Mouse (Mus musculus) gastrocnemius, postnatal 10 days (tissue): ENCODE measurements around the gene Tiam1. TPM values are rescaled to one million over a fixed set of nuclear protein-coding genes. Genes with fewer than 3 reads are reported as not detected.

ENCODE experiments used
- DNase-seq: peaks from one replicate; pipeline ENCODE4 v3.0.0; 2021; ENCODE audit warnings: mixed read lengths
- total RNA-seq, 2 experiments: library from RNA; stranded (reverse); gene quantifications; 2 replicates each; pipeline ENCODE4 v1.2.3; 2021

Gene Tiam1
- total RNA-seq, 2 experiments from 2014 or later = 9.7 to 11.0 TPM

DNA sequence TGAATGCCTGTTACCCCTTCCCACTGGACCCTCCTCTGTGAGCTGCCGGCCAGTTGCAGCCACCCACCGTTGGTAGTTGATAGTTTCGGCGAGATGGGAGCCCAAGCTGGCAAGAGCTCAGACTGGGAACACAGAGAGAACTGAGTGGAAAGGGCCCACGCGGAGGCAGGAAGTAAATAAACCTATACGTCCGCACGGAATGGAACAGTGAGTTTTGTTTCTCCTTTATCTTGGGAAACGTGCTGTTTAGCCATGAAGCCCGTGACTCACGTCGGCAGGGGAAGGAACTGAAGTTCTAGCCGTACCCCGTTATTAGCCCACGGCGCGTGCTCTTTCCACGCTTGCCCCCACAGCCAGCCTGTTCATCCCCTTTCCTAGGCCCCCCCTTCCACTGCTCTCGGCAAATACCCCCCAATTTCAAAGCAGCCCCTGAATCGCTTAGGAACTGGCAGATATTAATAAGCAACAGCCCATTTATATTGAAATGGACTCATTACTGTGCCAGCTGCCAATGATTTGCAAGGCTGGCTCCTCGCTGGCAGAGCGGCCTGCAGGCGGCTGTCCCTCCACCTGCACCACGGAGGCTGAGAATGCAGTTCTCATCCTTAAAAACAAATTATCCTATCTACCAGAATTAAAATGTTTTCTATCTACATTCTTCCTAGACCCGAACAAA lies 234.0 kb downstream of the Tiam1 start:
- DNase-seq = no peak

DNA sequence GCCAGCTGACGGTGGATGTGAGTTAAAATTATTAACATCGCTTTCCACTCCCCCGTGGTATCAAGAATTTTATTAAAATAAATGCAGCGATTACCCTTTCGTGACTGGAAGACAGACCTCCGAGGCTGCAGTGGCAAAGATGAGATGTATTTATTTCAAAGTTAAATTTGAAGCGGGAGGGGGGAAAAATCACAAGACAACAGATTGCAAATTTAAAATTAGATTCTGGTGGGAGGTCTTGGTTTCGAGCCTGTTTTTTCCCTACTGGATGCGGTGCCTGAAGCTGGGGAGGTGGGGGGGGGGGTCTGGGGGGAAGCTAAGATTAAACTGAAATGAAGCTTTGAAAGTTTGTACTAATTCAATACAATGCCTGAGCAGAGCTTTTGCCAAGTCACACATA lies 235.9 kb downstream of the Tiam1 start:
- DNase-seq = no peak

DNA sequence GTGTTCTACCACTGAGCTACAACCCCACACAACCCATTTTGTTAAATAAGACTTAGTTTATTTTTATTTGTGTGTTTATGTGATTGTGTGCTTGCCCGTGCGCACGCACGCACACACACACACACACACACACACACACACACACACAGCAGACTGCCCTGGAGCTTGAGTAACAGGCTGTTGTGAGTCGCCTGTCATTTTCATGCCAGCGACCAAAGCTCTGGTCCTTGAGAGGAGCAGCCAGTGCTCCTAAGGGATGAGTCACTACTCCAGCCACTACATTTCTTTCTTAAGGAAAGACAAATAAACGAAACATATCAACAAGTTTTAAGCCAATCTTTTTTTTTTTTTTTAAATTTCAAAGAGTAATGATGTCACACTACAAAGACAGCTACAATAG lies 236.7 kb downstream of the Tiam1 start:
- no peak for DNase-seq

DNA sequence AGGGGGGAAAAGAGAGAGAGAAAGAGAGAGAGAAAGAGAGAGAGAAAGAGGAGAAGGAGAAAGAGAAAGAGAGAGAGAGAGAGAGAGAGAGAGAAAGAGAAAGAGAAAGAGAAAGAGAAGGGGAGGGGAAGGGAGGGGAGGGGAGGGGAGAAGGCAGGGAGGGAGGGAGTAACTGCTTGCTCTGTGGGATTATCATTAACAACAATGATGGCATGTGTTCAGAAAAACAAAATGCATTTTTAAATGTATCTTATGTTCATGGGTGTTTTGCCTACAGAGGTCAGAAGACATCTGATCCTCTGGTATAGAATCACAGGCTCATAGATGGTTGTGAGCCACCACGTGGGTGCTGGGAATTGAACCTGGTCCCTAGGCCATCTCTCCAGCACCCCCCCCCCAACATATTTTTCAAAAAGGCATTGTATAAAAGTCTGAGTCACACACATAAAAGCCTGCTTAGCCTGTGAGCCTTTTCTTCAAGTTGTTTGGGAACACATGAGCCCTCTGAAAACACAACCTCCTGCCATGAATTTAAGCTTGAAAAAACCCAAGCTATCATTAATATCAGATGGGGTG lies 237.8 kb downstream of the Tiam1 start:
- no peak for DNase-seq

DNA sequence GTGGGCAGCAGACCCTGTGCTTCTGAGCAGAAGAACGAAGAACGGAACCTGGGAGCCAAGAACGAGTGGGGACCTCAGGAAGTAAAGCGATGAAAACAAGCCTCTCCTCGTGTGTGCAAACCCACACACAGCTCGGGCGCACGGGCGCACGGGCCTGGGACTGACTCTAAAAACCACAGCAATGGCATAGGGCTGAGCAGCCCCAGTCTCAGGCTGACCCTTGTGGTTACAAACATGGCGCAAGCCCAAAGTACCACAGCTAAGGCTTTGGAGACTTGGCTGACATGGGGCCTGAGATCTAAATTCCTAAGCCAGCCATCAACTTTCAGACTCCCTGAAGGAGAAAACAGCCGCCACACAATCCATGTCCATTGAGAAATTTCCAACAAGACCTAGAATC lies 239.4 kb downstream of the Tiam1 start:
- DNase-seq = no peak

DNA sequence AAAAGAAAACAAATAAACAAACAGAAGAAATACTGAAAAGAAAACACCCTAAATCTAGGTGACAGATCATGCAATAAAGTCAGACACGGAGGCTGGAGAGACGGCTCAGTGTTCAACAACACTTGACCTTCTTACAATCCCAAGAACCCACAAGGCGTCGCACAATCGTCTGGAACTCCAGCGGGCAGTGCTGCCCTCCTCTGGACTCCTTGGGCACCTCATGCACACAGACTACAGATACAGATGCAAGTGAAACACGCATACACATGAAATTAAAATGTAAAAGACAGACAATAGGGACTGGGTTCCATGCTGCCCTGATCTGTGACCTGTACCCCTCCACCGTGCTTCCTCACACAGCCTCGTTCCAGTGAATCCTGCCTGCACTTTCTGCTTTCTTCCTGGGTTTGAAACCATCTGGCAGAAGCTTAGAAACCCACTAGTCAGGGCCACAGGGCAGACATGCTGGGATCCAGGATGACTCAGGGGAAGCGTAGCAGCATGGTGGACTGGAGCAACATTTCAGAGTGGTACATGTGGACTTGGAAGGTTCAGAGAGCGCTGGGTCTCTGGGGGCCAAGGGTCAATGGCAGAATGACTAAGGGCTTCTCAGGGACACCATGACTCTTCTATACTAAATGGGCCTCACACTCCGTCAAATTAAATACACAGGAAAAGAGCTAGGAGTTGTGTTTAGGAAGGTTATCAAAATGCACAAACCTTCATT lies 240.8 kb downstream of the Tiam1 start:
- no peak for DNase-seq

DNA sequence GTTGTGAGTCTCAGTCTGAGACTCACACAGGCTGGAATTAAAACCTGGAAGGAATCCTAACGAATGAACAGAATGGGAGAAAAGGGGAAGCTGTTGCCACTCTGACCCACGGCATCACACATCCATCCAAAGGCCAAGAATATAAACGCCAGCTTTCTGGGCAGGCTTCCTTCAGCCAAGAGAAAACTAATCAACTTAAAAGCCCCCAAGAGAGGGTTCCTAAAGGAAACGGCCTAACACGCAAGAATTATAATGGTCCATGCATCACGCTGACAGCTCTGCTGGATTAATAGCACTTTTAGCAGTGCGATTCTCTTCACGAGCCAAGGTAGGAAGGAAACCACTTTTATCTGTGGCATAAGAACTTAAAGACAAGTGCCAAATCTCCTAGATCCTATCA lies 242.9 kb downstream of the Tiam1 start:
- DNase-seq = no peak

DNA sequence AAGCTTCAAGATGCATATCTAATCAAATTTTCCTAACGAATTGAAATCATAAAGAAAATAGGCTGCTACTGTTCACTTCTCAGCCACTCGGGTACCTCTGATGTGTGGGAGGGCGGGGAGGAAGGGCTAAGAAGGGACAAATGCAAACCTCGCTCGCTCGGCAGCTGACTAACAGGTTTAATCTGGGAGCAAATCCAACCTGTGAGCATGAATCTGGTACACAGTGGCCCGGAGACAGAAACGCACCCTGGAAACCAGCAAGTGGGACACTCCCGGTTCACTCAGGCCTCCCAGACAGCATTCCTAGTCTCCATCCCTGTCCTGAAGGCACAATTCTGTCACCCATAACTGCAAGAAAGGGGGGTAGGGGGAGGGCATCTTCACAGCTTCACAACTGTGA lies 244.4 kb downstream of the Tiam1 start:
- no peak for DNase-seq

DNA sequence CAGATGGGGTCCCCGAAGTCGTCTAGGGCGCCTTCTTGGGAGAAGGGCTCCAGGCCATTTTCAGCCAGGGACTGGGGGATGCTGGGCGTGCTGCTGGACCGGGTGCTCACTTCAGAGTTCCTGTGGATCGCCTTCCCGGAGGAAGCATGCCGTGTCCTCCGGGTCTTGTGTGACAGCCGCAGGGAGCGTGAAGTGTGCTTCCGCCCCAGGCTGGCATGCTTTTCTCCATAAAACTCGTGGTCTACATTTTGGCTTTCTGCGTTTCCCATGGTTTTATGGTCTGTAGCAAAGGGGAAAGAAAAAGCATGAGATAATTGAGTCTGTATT lies 245.3 kb downstream of the Tiam1 start:
- no peak for DNase-seq

DNA sequence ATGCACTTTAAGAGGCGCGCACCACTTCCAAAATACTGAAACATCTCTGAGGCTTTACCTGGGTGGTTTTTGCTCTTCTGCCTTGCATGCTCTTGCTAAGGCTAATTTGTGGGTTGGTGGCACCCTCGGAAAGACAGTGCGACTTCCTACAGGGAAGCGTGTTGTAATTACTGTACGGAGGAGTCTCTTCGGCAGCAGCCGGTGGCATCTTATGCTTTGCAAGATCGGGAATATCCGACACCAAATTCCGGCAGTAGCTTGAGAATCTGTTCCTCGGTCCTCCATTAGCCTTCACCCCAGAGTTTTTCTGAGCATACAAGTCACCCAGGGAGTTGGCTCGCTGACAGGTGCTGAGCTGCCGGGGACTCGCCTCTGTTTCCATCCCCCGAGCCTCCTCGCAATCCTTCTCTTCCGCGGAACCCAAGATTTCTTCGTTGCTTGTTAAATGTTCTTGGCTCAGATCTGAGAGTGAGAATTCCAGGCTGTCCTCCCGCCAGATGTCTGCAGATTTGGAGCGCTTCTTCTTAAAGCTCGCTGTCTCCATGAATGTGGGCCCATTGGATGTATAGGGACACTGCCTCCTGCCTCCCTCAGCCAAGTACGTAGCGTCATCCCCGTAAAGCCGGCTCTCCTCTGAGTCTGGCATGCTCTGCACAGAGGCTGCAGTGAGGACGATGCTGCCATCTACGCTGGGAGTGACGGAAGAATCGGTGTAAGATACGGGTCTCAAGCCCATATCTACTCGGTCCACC lies 245.8 kb downstream of the Tiam1 start:
- DNase-seq = peak; percentile 59

DNA sequence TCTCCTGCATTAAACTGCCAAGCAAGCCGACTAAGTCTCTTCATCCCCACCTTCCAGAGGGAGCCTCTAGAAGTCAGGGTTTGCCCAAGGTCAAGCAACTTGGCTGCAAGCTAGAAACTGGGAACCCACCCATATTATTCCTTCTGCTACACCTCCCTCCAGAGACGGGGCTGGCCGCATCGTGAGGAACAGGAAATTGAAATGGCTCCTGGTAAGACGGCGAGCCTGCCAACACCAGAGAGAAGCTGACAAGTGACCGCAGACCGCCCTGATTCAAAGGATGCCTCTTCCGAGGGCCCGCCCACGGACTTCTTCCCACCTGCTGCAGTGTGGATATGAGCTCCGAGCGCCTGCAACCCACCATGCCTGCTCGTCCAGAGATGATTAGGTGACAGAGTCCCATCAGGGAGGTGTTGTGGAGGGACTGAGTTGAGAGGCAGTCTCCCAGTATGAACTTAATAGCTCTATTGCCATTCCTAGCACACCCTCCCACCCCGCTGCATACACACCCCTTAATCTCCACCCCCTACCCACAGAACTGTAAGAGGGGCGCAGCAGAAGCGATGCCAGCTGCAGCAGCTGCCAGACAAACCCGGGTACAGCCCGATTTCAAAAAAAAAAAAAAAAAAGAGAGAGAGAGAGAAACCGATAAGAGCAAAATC lies 246.6 kb downstream of the Tiam1 start:
- peak; percentile 39 for DNase-seq

DNA sequence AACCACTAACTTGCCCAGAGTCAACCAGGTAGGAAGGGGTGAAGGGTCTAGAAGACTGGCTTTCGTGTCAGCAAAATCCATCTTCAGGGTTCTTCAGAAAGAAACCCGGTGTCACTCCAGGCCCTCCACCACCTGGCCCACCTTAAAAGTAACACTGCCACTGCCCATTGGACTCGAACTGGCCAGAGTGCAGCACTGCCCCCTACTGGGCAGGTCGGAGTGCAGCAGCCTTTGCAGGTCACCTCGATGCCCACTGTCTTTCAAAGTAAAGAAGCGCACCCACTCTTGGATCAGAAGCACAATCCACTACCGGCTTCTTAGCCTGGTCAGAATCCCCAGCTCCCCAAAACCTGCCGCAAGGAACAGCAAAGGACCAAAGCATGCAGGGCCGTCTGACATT lies 247.2 kb downstream of the Tiam1 start:
- no peak for DNase-seq

DNA sequence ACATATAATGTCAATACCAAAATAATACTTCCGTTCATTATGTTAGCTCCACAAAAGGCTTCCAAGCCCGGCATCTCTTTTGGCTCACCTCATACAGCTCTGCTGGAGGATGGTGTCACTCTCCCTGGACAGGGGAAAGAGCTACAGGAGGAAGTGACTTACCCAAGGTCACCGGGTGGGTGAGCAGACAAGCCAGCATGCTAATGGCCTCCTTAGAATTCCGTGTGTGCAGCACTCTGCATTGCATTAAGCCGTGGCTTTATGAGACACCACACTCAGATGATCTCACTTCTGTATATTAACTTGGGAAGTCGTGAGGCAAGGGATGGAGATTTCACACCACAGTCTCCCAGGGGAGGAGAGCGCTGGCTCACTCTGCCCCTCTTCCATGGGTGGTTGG lies 248.3 kb downstream of the Tiam1 start:
- DNase-seq = no peak

DNA sequence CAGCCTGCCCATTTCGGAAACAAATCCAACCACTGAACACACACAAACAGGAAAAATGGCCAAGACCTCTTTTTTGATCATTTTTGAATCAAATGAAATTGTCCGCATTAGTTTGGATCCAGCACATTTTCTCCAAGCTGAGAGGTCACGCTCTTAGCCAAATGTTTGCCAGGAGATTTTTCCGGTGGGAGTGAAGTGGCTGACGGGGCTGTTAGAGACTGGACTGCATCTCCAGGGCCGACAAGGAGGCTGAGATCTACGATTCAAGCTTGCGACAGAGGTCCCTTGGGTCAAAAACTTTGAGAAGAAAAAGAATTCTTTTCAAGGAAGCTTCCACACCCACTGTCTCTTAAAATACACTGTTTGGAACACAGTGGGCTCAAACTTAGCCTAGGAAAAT lies 248.8 kb downstream of the Tiam1 start:
- DNase-seq = no peak

DNA sequence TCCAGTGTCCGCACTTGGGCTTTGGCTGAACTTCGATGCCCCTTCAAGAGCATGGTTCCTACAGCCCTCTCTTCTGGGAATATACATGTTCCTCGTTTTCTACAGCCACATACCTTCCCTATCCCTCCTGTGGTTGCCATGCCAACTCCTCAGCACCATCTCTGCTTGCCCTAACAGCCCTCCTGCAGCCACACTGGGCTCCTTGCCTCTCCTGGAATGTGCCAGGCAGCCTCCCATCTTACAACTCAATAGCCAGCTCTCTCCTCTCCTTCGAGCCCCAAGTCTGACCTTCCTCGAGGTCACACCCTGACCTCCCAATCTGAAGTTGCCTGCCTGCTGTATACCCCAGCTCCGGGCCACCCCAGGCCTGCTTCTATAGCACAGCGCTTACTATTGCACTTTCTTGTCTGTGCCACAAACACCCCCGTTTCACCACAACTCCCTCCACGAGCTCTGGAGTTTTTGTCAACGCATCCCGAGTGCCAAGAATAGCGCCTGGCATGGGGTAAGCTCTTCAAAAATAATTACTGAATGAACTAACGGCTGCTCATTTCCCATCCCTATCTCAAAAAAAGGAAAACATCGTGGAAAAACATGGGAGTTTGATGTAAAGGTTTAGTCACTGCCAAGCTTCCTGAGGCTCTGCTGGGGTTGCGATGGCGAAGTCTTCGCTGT lies 252.9 kb downstream of the Tiam1 start:
- no peak for DNase-seq

DNA sequence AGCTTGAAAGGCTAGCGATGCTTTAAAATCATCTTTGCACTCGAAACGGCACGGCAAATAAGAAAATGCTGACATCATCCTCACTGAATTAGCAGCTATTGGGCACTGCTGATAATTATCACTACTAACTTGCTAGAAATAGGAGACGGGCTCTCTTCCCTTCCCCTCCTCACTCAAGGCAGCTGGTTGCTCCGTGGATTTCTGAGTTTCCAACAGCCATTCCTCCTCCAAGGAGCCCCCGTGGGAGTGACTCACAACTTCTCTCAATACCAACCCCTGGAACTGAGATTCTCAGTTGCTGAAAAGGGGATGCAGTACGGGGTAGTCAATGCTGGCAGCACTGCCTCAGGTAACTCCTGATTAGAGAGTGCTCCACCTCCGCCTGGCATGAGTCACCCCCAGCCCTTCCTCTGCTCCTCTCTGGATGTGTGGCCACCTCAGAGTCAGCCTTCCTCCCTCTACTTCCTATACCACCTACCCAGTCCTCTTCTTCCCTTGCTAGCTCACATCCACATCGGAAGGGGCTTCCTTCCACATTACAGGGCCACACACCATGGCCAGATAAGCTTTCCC lies 253.6 kb downstream of the Tiam1 start:
- no peak for DNase-seq

DNA sequence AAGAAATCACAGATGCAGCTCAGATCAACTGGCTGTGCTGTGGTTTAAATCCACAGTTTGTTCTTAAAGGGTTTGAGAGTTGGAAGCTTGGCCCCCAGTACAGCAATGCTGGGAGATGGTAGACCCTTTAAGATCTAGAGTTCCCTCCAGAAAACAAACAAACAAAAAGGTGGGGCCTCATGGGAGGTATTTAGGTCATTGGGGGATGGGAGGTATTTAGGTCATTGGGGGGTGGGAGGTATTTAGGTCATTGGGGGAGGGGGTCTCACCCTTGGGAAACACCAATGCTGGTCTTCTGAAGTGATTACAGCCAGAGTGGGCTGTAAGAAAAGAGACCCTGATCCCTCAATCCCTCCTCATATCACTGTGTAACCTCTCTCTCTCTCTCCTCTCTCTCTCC lies 257.0 kb downstream of the Tiam1 start:
- no peak for DNase-seq

DNA sequence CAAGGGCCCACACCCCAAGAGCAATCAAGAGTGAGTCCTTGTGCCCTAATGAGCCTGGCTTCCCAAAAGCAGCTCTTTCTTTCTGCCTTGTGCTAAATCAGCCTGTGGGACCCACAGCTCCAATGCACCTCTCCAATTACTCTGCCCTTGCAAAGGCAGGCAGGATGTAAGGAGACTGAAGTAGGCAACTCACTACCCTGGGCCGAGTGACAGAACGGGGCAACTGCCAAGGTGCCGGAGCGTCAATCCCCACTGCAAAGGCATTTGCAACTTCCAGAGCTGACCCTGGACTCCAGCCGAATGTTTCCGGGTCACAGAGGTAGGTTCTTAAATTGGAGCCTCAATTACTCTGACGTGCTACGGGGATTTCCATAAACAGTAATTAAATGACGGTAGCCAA lies 257.9 kb downstream of the Tiam1 start:
- no peak for DNase-seq

DNA sequence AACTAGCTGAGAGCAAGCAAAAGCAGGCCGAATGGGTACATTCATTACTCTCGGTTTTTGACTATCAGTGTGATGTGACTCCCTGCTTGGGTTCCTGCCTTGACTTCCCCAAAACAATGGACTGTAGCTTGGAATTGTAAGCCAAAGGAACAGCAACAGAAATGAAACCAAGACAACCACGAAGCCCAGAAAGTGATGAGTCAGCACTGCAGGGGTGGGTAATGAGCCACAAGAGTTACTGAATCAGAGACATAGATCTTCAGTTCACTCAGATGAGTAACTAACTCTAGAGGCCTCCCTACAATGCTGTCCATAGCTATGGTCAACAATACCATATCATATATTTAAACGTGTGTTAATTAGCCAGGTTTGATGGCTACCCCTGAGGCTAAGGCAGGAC lies 259.7 kb downstream of the Tiam1 start:
- DNase-seq = no peak

DNA sequence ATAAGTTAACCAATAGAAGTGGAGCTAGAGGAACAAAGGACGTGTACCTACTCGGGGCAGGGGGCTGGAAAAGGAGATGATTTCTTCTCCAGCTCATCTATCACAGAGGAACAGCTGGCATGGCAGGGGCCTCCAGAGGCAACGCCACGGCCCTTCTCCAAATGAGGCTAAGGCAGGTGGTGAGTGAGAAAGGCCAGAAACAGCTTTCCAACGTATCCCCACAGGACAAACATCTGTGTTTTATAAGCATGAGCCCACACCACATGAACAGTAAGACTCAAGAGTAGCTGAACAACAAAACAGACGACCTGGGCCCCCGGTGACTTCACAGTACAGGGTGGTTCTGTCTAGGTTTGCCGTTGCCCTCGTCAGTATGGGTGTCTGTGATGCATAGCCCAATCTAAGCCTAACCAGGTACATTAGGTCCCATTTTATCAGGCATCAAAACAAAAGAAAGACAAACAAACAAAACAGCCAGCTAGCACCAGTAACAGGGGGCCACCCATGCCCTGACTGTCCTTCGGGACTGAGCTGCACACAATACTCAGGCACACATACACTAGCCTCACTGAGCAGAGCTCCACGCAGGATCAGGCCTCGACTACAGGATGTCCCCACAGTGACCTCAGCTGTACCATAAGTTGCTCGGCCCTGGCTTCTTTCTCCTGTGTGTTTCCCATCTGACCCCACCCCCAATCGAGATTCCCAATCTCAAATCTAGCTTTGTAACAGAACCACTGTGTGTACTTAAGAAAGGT lies 260.9 kb downstream of the Tiam1 start:
- DNase-seq = no peak

DNA sequence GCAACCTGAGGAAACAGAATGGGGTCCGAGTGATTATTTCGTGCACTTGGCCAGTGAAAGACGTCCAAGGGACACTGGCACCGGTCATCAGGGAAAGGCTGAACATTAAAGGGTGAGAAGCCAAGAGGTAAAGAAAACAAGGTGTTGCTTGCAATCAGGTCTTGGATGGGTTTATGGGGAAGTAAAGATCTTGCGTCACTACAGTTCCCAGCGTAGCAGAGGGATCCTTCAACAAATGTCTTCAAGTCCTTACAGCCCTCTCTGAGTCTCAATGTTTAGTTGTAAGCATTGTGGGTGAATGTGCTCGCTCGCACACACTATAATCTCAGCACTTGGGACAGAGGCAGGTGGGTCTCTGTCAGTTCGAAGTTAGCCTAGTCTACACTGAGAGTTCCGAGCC lies 266.4 kb downstream of the Tiam1 start:
- DNase-seq = no peak
